Mouse (Mus musculus) spleen, adult 18-20 months (tissue): ENCODE measurements around the gene Kng2.
"Not testable (repeated sequence)": the region's sequence is repeated elsewhere in the genome, so short reads cannot be mapped to it uniquely, and the experiment has no call there.

Experiments used
- DNase-seq, 2 experiments: peaks; one replicate each; pipeline ENCODE4 v3.0.0; 2022; ENCODE audit warnings: mixed read lengths in 2 of 2

Gene Kng2

GRCm38 (mm10) chr16:23028966-23029600 is at the start of gene Kng2:
Kng2 (minus strand) TSS chr16:23029482.
- DNase-seq, result not testable (repeated sequence)

GRCm38 (mm10) chr16:23077516-23077915 is 48.2 kb upstream of the Kng2 start:
- not testable (repeated sequence) for DNase-seq

- DNase-seq, result not testable (repeated sequence)
Measured at GRCm38 (mm10) chr16:23060781-23061325, 31.6 kb upstream of the Kng2 start.

DNA sequence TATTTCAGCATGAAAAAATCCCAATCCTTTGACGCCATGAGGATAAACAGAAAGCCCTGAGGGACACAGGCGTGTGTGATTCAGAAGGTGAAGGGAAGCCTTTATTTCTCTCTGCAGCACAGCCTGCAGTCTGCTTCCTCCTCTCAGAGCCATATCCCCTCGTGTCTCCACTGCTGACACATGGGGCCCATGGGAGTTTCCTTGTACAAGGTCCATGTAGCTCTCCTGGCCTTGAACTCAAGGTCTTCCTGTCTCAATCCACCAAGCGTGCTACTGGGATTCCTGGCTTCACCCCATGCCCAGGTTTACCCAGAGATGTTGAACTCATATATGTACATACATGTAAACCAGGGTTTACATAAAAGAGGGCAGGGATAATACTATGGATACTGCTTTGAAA is 30.3 kb upstream of the Kng2 start:
- DNase-seq, result not testable (repeated sequence)

DNA sequence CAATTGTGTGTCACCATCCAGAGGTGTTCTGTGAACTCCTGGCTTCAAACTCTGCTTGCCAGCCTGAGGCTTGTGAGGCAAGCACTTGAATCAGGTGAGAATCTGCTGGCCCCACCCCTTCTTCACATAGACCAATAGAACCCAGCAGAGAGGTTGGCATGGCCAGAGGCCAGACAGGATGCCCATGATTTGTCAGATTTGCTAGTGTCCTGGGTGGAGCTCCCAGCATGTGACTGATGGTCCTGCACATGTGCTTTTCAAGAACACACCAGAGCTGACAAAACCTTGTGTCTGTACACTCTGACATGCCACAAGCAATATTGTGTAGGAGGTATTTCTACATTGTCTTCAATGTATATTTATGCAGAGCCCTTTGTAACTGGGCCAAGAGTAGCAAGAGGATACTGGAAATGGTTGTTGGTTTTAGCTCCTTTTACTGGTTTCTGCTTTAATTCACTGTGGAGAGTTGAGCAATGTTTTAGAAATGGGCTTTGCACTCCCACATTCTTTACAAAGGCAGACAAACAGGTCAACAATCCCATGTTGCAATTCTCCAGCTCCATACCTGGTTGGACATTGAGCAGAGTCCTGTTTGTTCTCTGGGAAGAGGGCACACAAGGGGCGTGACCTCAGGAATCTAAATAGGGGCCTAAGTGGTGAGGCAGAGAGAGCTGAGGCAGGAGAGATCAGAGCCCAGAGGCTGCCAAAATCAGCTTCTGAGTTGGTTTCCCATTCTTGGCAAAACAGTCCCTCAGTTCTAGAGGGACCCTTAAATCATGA is 28.6 kb upstream of the Kng2 start, which contains the start of gene Kng1:
Gene Kng1 (plus strand): TSS at position 198 of the 780 bp plus-strand sequence.
- DNase-seq, result not testable (repeated sequence)

DNA sequence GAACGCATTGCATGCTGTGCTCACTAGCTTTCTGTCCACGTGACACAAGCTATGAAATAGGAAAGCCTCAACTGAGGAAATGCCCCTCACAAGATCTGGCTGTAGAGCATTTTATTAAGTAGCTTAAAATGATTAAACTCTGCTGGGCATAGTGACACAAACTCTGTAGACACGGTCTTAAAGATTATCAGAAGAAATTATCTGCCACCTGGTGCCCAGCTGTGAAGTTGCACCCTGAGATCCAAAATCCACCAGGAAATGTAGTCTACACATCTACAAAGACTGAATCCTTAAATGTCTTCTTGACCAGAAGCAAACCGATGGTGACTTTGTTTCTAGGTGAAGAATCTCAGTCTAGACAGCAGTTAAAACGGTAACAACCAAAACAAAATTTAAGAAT is 17.0 kb upstream of the Kng2 start:
- peak in 1 of 2 experiments; percentile 4 for DNase-seq

DNA sequence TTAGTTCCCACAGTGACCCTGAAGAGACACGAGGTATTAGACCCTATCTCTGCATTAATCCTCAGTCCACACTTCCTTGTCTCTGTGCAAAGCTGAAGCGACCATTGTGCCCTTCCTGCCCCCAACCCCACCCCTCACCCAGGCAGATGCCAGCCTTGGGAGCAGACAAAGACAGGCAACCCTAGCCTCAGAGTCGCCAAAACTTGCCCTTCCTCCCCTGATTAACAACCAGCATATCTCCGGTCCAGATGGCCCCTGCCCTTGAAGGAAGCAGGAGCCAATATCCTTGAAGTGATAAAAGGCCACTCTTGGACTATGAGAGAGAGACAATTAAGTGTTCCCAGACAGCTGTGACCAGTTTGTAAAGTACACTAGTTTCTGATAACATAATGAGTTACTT is 11.6 kb upstream of the Kng2 start:
- no peak for DNase-seq

DNA sequence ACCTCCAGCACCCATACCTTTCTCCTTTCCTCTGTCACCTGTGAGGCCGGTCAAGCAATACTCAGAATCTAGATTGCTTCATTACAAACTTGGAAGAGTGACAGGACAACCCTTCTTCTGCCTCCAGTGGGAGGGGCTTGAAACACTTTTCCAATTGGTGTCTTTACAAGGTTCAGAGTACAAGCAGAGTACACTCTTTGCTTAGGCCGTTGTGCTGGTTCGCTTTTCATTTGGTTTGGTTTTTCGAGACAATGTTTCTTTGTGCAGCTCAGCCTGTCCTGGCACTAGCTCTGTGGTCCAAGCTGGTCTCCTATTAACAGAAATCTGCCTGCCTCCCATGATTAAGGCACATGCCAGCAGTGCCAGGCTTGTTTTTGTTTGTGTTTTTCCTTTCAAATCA is 10.0 kb upstream of the Kng2 start:
- no peak for DNase-seq

DNA sequence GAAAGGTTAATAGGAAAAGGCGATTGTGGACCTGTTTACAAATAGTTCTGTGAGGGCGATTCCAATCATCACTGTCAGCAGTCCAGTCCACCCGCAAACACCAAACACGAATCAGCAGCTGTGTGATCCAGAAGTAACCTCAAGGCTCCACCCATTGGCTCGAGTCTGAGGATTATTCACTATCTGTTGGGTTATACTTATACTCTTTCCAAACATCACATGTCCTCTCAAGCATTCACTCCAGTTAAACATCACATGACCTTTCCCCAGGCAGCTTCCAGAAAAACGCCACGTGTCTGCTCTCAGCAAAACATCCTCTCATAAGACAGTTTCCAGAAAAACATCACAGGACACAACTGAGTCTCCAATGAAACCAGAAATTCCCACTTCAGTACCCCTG is 8.5 kb upstream of the Kng2 start:
- no peak for DNase-seq

GRCm38 (mm10) chr16:23033673-23034072 is 4.4 kb upstream of the Kng2 start:
- no peak for DNase-seq

- no peak for DNase-seq
Measured at GRCm38 (mm10) chr16:23030673-23031435, 1.6 kb upstream of the Kng2 start.

- not testable (repeated sequence) for DNase-seq
Measured at GRCm38 (mm10) chr16:23027341-23027740, 1.9 kb downstream of the Kng2 start.

DNA sequence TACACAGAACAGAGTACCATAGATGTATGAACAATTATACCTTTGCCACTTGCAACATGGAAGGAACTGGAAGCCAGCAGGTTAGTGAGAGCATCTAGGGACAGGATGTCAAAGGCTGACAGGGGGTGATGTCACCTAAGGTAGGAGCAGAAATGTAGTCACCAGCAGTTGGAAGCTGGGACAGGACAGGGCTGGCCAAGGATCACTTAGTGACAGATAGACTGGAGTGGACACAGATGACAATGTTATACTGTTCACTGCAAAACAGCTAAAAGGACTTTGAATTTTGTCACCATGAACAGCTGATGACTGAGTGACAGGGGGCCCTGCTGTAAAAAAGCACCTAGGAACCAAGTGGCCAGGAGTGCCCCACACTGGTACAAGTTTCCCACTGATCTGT is 2.7 kb downstream of the Kng2 start:
- no peak for DNase-seq

GRCm38 (mm10) chr16:23025111-23025510 is 4.2 kb downstream of the Kng2 start:
- DNase-seq, result no peak

- DNase-seq, result not testable (repeated sequence)
Measured at GRCm38 (mm10) chr16:23020571-23020970, 8.7 kb downstream of the Kng2 start.

- DNase-seq, result not testable (repeated sequence)
Measured at GRCm38 (mm10) chr16:23014645-23015044, 14.6 kb downstream of the Kng2 start.

DNA sequence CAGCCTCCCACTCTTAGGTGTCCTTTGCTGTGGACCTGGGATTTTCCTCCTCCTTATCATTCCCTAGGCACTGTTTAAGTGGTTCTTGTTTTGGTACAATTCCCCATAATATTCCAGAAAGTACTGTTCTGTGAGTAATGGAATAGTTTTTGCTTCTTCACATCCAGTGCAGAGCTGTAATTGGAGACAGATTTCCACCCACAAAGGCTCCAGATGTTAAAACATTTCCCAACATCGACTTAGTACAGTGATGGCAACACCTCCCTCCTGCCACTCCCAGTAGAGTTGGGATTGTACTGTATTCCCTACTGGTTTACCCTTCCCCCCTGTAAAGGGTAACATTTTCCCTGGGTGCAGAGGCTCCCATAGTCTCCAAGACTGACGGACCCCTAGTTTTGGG is 15.5 kb downstream of the Kng2 start:
- not testable (repeated sequence) for DNase-seq

DNA sequence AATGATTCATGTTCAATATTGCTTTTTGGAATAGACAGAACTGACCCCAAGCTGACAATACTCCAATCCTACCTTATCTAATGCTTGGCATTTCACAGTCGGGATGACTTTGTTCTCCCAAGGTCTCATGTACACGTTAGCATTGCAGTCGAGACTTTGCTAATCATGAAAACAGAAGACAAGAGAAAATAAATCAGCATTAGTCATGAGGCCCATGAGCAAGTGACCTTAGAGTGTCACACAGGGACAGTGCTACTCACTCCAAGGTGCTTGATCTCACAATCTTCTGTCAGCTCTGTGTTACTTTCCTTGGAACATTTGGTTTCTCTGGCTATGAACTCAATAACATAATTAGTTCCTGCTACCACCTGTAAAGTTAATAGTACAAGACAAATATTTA is 32.3 kb downstream of the Kng2 start:
- not testable (repeated sequence) for DNase-seq

GRCm38 (mm10) chr16:22967383-22968030 is 61.8 kb downstream of the Kng2 start:
- DNase-seq, result no peak

DNA sequence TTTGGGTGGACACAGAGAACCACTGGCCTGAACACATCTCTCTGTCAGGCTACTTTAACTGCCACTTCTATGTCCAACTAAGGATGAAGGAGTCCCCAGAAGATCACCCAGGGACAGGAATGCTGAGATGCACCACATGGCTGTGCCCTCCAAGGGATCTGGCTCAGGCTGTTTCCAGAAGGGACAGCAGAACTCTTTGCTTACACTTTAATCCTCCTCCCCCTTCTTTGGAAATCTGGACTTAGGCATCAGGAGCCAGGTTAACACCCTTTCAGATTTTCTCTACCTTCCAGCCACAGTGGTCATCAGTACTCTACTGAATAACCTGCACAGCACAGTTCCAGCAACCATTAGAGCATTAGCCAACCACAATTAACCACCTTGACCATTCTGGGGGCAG is 66.0 kb downstream of the Kng2 start:
- no peak for DNase-seq

- DNase-seq, result no peak
Measured at GRCm38 (mm10) chr16:22962256-22962655, 67.0 kb downstream of the Kng2 start.

DNA sequence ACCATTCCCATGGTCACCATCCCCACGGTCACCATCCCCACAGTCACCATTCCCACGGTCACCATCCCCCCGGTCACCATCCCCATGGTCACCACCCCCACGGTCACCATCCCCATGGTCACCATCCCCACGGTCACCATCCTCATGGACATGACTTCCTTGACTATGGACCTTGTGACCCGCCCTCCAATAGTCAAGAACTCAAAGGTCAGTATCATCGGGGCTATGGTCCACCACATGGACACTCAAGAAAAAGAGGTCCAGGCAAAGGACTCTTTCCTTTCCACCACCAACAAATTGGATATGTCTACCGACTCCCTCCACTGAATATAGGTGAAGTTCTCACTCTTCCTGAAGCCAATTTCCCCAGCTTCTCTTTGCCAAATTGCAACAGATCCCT is 68.2 kb downstream of the Kng2 start:
- no peak for DNase-seq

- no peak for DNase-seq
Measured at GRCm38 (mm10) chr16:22956085-22956439, 73.2 kb downstream of the Kng2 start.
